Mouse (Mus musculus) cerebellum, adult 2 months (tissue): Measurements from ENCODE around the gene Ush2a.

Experiments used
- CTCF ChIP-seq: fragments of 200-500 bp; IDR thresholded peaks from 2 replicates; pipeline ENCODE4 v1.5.1; 2011; ENCODE audit warnings: low read depth, mild to moderate bottlenecking, control low read depth, low read length, moderate library complexity, borderline replicate concordance; ENCODE audit not compliant: insufficient read depth
- POLR2A ChIP-seq: fragments of 200-500 bp; IDR thresholded peaks from 2 replicates; pipeline ENCODE4 v1.6.1; 2011; ENCODE audit warnings: low read length, control low read depth, borderline replicate concordance; ENCODE audit not compliant: insufficient read depth

DNA sequence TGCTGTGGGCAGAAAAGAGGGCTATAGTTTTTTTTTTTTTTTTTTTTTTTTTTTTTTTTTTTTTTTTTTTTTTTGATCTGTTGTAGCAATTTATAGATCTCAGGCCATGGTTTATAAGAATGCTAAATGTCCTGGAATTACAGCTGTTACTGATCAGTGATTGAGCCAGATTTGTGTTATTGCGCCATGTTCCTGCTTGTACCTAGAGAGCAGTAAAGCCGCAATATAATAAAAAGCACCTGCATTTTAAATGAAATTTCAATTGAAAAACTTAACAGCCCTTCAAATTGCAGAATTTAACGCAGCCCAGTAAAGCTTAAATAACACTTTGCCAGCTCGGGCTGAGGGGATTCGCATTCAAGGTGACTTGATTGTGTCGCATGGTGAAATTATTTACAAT, 465.1 kb downstream of the Ush2a start:
- no peak for TF ChIP-seq CTCF
- TF ChIP-seq POLR2A, result no peak
